In the genomic region with DNA sequence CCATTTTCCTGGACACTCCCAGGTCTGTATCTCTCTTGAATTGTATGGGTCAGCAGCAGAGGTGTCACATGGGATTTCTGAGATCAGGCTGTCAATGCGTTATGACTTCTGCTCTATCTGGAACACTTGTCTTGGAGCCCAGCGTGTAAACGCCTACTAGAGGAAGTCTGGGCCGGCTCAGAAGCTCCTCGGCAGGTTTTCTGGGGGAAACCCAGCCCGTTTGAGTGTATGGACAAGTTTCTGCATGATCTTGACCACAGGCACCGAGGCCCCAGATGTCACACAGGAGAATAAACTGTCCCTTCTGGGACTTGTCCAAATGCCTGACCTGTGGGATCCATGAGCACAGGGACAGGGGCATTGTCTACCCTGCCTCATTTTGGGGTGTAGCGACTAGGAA, we compare ENCODE assay signal across 20 mouse cellular contexts.
DNase-seq lines count a peak whose midpoint lies in the region; ATAC-seq lines count a peak whose summit lies in the region.
"Had no signal": no experiment of that assay in that cellular context is flagged by ENCODE, and none has a peak within 500 bp of the region (broad histone marks: within the 10 kb centered on the region; RNA-seq: fewer than 3 reads in every experiment).

No protein-coding gene starts in this region.

- 44% methylated on average over 8 of the region's 8 CpGs for WGBS in heart, embryonic 11.5 days (ENCODE audit: insufficient replicate concordance)
- 47% methylated on average over 8 of the region's 8 CpGs for WGBS in heart, embryonic 10.5 days

- DNase-seq in heart, adult 11 months, result peak; percentile 97
- DNase-seq in urinary bladder, postnatal 14 days (ENCODE audit: low spot score), result peak; percentile 62
- no peak for DNase-seq in urinary bladder, postnatal 10 days (ENCODE audit: low spot score)
- DNase-seq in heart, embryonic 10.5 days (ENCODE audit: low spot score), result no peak
- DNase-seq in frontal cortex, postnatal 25 days (ENCODE audit: low spot score in 2 of 2), result no peak
- DNase-seq in frontal cortex, postnatal 36 days (ENCODE audit: low spot score in 2 of 2), result no peak
- DNase-seq: kidney, adult 9 months; kidney, postnatal 4 days; lung, embryonic 14.5 days; lung, postnatal 4 days; retina, postnatal 1 day; right cerebral cortex, postnatal 4 days had no signal

- H3K36me3 ChIP-seq in heart, embryonic 11.5 days (ENCODE audit: control insufficient read depth, insufficient read depth, low read length), result no peaks in the 10 kb centered on the region
- no peaks in the 10 kb centered on the region for H3K36me3 ChIP-seq in heart, embryonic 10.5 days
- H3K36me3 ChIP-seq: embryonic facial prominence, embryonic 15.5 days; forebrain, embryonic 10.5 days; G1E; liver, embryonic 12.5 days; midbrain, embryonic 12.5 days had no signal

- no peaks in the 10 kb centered on the region for H3K27me3 ChIP-seq in heart, embryonic 11.5 days (ENCODE audit: control insufficient read depth, insufficient read depth, low read length)
- 0 out of 2 replicates have a peak, but pooled peaks cover 5% of the 10 kb centered on the region for H3K27me3 ChIP-seq in heart, embryonic 10.5 days (ENCODE audit: insufficient read depth, poor library complexity, severe bottlenecking)
- H3K27me3 ChIP-seq: embryonic facial prominence, embryonic 15.5 days; liver, embryonic 12.5 days had no signal

- H3K27ac ChIP-seq in heart, embryonic 11.5 days (ENCODE audit: low read depth, low read length), result no peak overlapping the region
- 0 out of 2 replicates have a peak overlapping the region, but pooled peaks have one; percentile 17 for H3K27ac ChIP-seq in heart, embryonic 10.5 days
- H3K27ac ChIP-seq: embryonic facial prominence, embryonic 15.5 days; forebrain, embryonic 10.5 days; liver, embryonic 12.5 days; midbrain, embryonic 12.5 days had no signal

- no peak for ATAC-seq in heart, embryonic 11.5 days (replicated peaks; ENCODE audit: insufficient number of reproducible peaks, low FRiP score, low TSS enrichment)
- ATAC-seq: inflammation-experienced regulatory T-cells, adult 6 months; liver, embryonic 12.5 days had no signal

- H3K9me3 ChIP-seq in heart, embryonic 11.5 days (replicated peaks; ENCODE audit: control insufficient read depth, low read length), result no peaks in the 10 kb centered on the region
- no peaks in the 10 kb centered on the region for H3K9me3 ChIP-seq in heart, embryonic 10.5 days
- H3K9me3 ChIP-seq: embryonic facial prominence, embryonic 15.5 days; forebrain, embryonic 10.5 days; G1E; liver, embryonic 12.5 days; midbrain, embryonic 12.5 days had no signal

- peaks cover 16% of the 10 kb centered on the region for H3K4me1 ChIP-seq in heart, embryonic 11.5 days (ENCODE audit: control insufficient read depth, insufficient read depth, low read length)
- H3K4me1 ChIP-seq in heart, embryonic 10.5 days, result peaks cover 67% of the 10 kb centered on the region

- H3K9ac ChIP-seq in heart, embryonic 11.5 days (ENCODE audit: low read depth, low read length), result no peak overlapping the region
- H3K9ac ChIP-seq: embryonic facial prominence, embryonic 15.5 days; liver, embryonic 12.5 days; lung, embryonic 14.5 days; midbrain, embryonic 12.5 days had no signal

- H3K4me3 ChIP-seq in heart, embryonic 11.5 days (ENCODE audit: low read depth, low read length), result no peak overlapping the region
- H3K4me3 ChIP-seq in heart, embryonic 10.5 days, result no peak overlapping the region
- H3K4me3 ChIP-seq: embryonic facial prominence, embryonic 15.5 days; forebrain, embryonic 10.5 days; liver, embryonic 12.5 days; midbrain, embryonic 12.5 days; myocyte had no signal

- no peak overlapping the region for H3K4me2 ChIP-seq in heart, embryonic 11.5 days
- H3K4me2 ChIP-seq: embryonic facial prominence, embryonic 15.5 days; liver, embryonic 12.5 days; lung, embryonic 14.5 days; midbrain, embryonic 12.5 days had no signal

Comparison
In these comparisons a context has a peak if more than half of its experiments do, and no peak if none do; other contexts are left out.
1. DNase-seq: peak in heart, adult 11 months (single experiment) and urinary bladder, postnatal 14 days (single experiment); none in urinary bladder, postnatal 10 days (single experiment), heart, embryonic 10.5 days (single experiment), frontal cortex, postnatal 25 days (0 of 2) and frontal cortex, postnatal 36 days (0 of 2).